Mouse (Mus musculus): ENCODE measurements around the gene Fbxo44. TPM values are rescaled to one million over a fixed set of nuclear protein-coding genes. Genes with fewer than 3 reads are reported as not detected.
A peak's percentile ranks its signal among the peaks of the same experiment; 100 is the strongest.

Gene Fbxo44
- polyA plus RNA-seq, 1 experiment from 2014 or later: 104 TPM

DNA sequence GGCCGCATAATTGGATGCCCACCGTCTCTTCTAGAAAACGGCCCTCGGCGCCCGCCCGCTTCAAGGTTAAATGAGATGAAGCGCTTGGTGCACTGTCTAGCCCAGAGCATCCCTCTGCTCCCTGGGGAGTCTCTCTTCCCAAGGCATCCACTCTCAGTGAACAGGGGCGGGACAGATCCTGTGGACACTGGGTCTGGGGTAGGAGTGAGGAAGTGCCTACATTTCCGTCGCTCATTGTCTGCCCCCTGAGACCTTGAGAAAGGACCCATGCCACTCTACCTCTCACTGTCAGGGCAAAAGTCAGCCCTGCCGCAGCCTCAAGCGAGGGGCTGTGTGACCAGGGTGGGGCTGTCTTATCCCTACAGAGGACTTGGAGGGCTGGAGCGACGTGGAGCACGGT, 4.2 kb upstream of the Fbxo44 start:
- no peak overlapping the region for H3K27ac ChIP-seq (replicated peaks)
- H3K4me1 ChIP-seq: peaks cover 51% of the 10 kb centered on the region
- peak overlapping the region; percentile 28 for H3K4me3 ChIP-seq (replicated peaks)
- no peak overlapping the region; the same call in 1 of the 2 replicates for H3K9ac ChIP-seq (replicated peaks)
- WGBS: 0% methylated on average over 16 of the region's 16 CpGs
- H3K36me3 ChIP-seq: no peaks in the 10 kb centered on the region
- no peak for ATAC-seq (ENCODE audit: low FRiP score)
- no peaks in the 10 kb centered on the region for H3K9me3 ChIP-seq (replicated peaks)
- H3K4me2 ChIP-seq: peak overlapping the region; percentile 56
- H3K27me3 ChIP-seq (replicated peaks): peaks cover 55% of the 10 kb centered on the region

DNA sequence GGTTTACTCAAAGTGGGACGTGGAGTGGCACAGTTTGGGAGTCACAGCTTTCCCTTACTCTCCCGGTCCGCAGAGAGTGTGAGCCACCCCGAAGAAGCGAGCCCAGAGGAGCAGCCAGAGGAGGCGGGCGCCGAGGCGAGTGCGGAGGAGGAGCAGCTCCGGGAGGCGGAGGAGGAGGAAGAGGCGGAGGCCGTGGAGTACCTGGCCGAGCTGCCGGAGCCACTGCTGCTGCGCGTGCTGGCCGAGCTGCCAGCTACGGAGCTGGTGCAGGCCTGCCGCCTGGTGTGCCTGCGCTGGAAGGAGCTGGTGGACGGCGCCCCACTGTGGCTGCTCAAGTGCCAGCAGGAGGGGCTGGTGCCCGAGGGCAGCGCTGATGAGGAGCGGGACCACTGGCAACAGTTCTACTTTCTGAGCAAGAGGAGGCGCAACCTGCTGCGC, 3.7 kb upstream of the Fbxo44 start:
- Histone ChIP-seq H3K4me3 (replicated peaks) (peak overlapping the region; percentile 28), H3K27ac (replicated peaks) (no peak overlapping the region), H3K27me3 (replicated peaks) (peaks cover 53% of the 10 kb centered on the region), H3K4me2 (peak overlapping the region; percentile 56), H3K9me3 (replicated peaks) (no peaks in the 10 kb centered on the region), H3K36me3 (no peaks in the 10 kb centered on the region), H3K4me1 (peaks cover 51% of the 10 kb centered on the region), H3K9ac (replicated peaks) (no peak overlapping the region; the same call in 1 of the 2 replicates)
- WGBS: under 1% methylated on average over 28 of the region's 29 CpGs
- no peak for ATAC-seq (ENCODE audit: low FRiP score)

DNA sequence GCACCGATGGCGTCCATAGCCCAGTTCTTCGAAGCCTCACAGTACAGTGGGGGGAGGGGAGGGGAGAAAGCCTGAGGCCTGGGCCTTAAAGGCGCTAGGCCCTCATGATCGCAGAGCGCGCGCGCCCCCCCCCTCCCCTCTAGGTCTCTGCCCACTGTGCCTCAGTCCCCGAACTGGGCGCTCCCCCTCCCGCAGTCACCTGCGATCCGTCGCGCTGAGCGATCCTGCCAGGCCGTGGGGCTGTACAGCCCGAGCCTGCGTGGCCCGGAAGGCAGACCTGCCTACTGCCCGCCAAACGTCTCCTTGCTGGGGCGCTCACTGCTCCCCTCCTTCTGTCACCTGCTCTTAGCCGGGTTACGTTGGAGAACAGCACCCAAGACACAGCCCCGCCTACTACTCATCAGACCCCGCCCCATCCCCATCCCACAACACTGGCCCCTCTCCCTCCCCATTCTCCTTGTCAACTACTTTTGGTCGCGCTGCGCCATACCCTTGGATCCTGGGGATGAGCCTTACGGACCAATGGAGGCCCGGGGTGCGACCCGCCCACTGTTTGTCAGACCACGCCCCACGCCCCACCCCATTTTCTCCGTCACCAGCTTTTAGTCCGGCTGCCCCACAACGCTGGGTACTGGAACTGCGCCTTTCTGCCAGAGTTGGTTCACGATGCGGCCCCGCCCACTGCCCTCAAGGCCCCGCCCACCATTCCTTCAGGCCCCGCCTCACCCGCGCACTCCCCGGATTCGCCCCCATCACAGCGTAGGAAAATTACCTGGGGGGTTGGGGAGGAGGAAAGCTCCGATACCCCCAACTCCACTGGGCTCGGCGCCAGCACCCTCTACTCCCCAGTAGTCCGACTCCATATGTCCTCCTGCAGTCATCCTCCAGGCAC, 492 bp downstream of the Fbxo44 start:
- Histone ChIP-seq H3K4me2 (peak overlapping the region; percentile 94), H3K4me1 (peaks cover 54% of the 10 kb centered on the region), H3K9ac (replicated peaks) (peak overlapping the region; percentile 83), H3K27ac (replicated peaks) (peak overlapping the region; percentile 91), H3K36me3 (peaks cover 21% of the 10 kb centered on the region), H3K9me3 (replicated peaks) (no peaks in the 10 kb centered on the region), H3K27me3 (replicated peaks) (peaks cover 35% of the 10 kb centered on the region), H3K4me3 (replicated peaks) (peak overlapping the region; percentile 73)
- WGBS: under 1% methylated on average over 53 of the region's 55 CpGs
- peak; percentile 91 for ATAC-seq (ENCODE audit: low FRiP score)

DNA sequence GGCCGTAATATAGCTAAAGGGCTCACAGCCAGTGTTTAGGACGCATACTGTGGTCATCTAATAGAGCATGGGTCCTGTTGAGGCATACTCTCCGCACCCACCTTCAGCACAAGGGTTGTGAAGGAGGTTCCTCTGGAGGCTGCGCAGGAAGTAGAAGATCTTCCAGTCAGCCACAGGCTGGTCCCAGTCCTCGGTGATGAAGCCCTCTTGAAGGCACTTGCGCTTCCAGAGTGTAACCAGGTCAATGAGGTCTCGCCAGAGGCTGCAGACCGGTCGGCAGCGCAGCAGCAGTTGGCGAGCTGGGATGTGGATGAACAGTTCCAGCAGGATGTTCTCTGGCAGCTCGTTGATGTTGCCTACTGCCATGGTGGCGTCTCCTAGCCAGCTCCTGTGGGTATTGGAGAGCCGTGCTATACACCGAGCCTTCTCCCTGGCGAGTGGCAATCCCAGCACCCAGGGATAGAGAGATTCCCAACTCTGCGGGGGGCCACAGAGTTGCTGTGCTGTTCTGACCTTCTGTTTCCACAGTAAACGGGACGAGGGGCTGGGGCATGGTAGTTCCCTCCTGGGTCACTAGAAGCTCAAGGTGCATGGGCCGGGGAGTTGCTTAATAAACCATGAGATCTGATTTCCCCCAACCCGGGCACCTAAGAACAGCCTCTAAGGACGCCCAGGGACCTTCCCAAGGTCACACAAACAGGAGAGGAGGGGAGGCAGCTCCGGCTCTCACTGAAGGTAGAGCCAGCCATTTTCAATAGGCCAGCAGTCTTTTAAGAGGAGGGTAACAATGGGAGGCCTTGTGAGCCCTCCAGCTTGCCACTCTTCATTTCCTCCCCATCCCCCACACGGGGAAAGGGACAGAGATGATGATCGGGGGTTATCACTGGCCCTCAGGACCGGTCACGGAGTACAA, 1.6 kb downstream of the Fbxo44 start:
- ATAC-seq (ENCODE audit: low FRiP score): peak; percentile 3; the same call in 1 of the 2 replicates
- H3K9ac ChIP-seq (replicated peaks): peak overlapping the region; percentile 83
- no peaks in the 10 kb centered on the region for H3K9me3 ChIP-seq (replicated peaks)
- H3K4me3 ChIP-seq (replicated peaks): peak overlapping the region; percentile 73
- peaks cover 25% of the 10 kb centered on the region for H3K27me3 ChIP-seq (replicated peaks)
- peaks cover 44% of the 10 kb centered on the region for H3K4me1 ChIP-seq
- 20% methylated on average over 27 of the region's 27 CpGs for WGBS
- peaks cover 32% of the 10 kb centered on the region for H3K36me3 ChIP-seq
- H3K27ac ChIP-seq (replicated peaks): peak overlapping the region; percentile 91
- H3K4me2 ChIP-seq: peak overlapping the region; percentile 94

DNA sequence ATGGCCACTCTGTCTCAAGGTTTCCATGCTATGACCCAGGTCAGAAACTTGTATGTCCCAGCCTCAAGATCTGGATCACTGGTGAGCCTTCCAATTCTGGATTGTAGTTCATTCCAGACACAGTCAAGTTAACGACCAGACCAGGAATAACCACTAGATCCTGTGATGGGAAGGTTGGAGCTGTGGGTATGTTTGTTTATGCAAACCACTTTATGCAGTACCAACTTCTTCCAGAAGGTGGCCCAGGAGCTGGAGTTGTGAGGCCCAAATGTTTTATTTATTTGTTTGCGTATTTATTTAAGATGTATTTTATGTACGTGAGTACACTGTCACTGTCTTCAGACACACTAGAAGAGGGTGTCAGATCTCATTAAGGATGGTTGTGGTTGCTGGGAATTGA, 5.3 kb downstream of the Fbxo44 start:
- Histone ChIP-seq H3K4me1 (peaks cover 48% of the 10 kb centered on the region), H3K9ac (replicated peaks) (no peak overlapping the region), H3K9me3 (replicated peaks) (no peaks in the 10 kb centered on the region), H3K27me3 (replicated peaks) (no peaks in the 10 kb centered on the region), H3K4me2 (no peak overlapping the region), H3K4me3 (replicated peaks) (no peak overlapping the region), H3K27ac (replicated peaks) (no peak overlapping the region), H3K36me3 (peaks cover 40% of the 10 kb centered on the region)
- WGBS: 49% methylated on average over 3 of the region's 3 CpGs
- ATAC-seq (ENCODE audit: low FRiP score): no peak

DNA sequence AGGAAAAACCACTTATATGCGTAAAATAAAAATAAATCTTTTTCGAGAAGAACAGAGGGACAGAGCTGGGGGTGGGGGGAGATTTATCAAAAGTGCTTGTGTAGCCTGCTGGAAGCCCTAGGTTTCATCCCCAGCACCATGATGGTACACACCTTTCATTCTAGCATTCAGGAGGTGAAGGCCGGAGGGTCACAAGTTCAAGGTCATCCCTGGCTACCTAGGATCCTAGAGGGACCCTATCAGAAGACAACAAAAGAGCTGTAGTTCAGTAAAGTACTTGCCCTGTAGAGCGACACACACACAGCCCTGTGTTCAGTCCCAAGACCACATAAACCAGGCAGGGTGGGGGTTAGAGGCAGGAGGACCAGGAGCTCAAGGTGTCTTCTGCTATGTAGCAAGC, 6.3 kb downstream of the Fbxo44 start:
- Histone ChIP-seq H3K4me3 (replicated peaks) (no peak overlapping the region), H3K9ac (replicated peaks) (no peak overlapping the region), H3K27me3 (replicated peaks) (no peaks in the 10 kb centered on the region), H3K36me3 (peaks cover 40% of the 10 kb centered on the region), H3K27ac (replicated peaks) (no peak overlapping the region), H3K9me3 (replicated peaks) (no peaks in the 10 kb centered on the region), H3K4me2 (no peak overlapping the region), H3K4me1 (peaks cover 48% of the 10 kb centered on the region)
- ATAC-seq (ENCODE audit: low FRiP score): no peak
- 92% methylated on average over 4 of the region's 4 CpGs for WGBS

DNA sequence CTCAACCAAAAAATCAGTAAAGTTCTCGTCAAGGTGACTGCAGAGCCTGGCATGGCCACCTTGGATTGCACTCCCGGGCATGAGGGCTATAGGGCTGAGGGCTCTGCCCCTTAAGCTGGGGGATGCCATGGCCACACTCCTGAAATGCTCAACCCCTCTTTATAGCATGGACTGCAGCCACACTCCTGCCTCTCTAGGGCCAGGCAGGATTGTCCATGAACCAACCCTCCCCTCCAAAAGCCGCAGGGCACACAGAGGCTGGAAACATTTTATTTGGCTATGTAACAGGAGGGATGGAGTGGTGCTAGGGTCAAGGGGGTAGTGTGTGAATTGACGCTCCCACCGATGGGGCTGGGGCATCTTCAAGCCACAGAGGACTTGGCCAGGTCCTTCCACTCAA, 7.7 kb downstream of the Fbxo44 start:
- Histone ChIP-seq H3K9me3 (replicated peaks) (no peaks in the 10 kb centered on the region), H3K4me1 (peaks cover 35% of the 10 kb centered on the region), H3K36me3 (peaks cover 38% of the 10 kb centered on the region), H3K9ac (replicated peaks) (no peak overlapping the region), H3K4me2 (no peak overlapping the region), H3K27me3 (replicated peaks) (no peaks in the 10 kb centered on the region), H3K4me3 (replicated peaks) (no peak overlapping the region), H3K27ac (replicated peaks) (peak overlapping the region; percentile 96)
- WGBS: 89% methylated on average over 5 of the region's 5 CpGs
- no peak for ATAC-seq (ENCODE audit: low FRiP score)

DNA sequence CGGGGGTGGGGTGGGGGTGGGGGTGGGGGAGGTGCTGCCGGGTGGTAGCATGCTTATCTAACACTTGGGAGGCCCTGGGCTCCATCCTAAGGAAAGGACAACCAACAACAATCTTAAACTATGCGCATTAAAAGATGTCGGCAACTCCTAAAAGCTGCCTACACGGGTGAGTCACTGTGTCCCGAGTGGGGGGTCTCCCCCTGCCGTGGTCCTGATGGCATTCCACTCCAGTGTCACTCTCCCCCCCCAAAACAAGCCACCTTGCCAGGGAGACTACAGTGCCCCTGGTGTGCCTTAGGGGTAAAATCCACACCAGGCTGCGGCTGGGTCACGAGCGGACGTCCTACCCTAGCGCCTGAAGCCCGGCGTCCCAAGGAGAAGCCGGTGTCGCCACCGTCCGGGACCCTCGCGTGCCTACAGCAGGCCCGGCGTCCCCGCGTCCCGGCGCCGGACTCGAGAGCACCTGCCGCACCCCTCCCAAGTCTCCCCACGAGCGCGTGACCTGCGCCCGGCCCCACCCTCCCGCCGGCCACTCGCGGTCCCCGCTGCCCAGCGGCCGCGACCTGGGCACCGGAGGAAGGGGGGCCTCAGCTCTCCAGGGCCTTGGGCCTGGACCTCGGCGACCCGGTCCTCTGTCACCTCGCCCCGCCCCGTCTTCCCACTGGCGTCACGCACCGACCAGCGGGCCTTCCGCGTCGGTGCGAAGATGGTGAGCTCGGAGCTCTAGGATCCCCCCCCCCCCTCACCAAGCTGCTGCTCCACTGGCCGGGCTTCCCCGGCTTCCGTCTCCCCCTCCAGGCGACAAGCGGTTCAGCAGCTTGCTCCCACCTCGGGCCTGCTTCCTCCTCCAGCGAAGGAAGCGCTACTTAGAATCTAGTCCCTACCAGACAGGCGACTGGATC, 8.8 kb downstream of the Fbxo44 start, which contains the start of gene Fbxo6:
TSS of gene Fbxo6 (minus strand) at position 874 of the 902 bp plus-strand sequence.
- peaks cover 24% of the 10 kb centered on the region for H3K4me1 ChIP-seq
- 1% methylated on average over 66 of the region's 67 CpGs for WGBS
- no peaks in the 10 kb centered on the region for H3K9me3 ChIP-seq (replicated peaks)
- peak within 1 kb of the TSS; percentile 72 for H3K9ac ChIP-seq (replicated peaks)
- no peaks in the 10 kb centered on the region for H3K27me3 ChIP-seq (replicated peaks)
- H3K4me3 ChIP-seq (replicated peaks): peak within 1 kb of the TSS; percentile 60
- H3K36me3 ChIP-seq: peaks cover 40% of the 10 kb centered on the region
- peak within 1 kb of the TSS; percentile 97 for H3K4me2 ChIP-seq
- peak; percentile 90 for ATAC-seq (ENCODE audit: low FRiP score)
- H3K27ac ChIP-seq (replicated peaks): peak within 1 kb of the TSS; percentile 96

DNA sequence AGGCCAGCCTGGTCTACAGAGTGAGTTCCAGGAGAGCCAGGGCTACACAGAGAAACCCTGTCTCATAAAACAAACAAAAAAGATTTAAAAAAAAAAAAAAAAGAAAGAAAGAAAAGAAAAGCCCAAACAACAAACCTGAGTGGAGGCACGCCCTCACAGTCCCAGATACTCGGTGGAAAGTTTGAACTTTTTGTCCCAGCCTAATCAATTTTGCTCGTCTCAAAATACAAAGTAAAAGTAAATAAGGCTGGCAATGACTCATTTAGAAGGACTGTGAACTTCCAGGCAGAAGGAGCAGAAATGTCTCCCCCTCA, 9.4 kb downstream of the Fbxo44 start:
- H3K27ac ChIP-seq (replicated peaks): peak overlapping the region; percentile 96
- H3K4me1 ChIP-seq: peaks cover 19% of the 10 kb centered on the region
- 39% methylated on average over 3 of the region's 3 CpGs for WGBS
- H3K36me3 ChIP-seq: peaks cover 40% of the 10 kb centered on the region
- no peaks in the 10 kb centered on the region for H3K27me3 ChIP-seq (replicated peaks)
- no peaks in the 10 kb centered on the region for H3K9me3 ChIP-seq (replicated peaks)
- ATAC-seq (ENCODE audit: low FRiP score): no peak
- H3K4me2 ChIP-seq: peak overlapping the region; percentile 97
- peak overlapping the region; percentile 72 for H3K9ac ChIP-seq (replicated peaks)
- peak overlapping the region; percentile 60 for H3K4me3 ChIP-seq (replicated peaks)

DNA sequence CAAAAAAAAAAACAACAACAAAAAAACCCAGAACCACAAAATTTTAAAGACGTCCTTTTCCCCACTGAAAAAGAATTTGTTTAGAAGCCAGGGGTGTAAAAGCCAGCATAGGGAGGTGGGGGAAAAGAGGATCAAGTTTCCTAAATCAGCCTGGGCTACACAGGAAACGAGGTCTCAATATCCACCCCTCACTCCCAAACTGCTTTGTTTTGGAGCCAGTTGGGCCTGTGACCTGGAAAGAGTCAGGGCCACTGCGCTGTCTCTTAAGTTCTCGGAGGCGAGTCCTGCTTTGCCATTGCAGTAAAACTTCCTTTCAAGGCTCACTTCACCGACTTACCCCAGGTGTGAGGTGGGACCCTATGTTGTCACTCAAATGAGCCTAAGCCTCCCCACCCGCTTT, 10.0 kb downstream of the Fbxo44 start:
- H3K4me1 ChIP-seq: peaks cover 19% of the 10 kb centered on the region
- H3K27ac ChIP-seq (replicated peaks): no peak overlapping the region
- 62% methylated on average over 7 of the region's 7 CpGs for WGBS
- no peak overlapping the region for H3K4me2 ChIP-seq
- H3K9ac ChIP-seq (replicated peaks): no peak overlapping the region
- no peak overlapping the region for H3K4me3 ChIP-seq (replicated peaks)
- peaks cover 41% of the 10 kb centered on the region for H3K36me3 ChIP-seq
- no peaks in the 10 kb centered on the region for H3K27me3 ChIP-seq (replicated peaks)
- no peak for ATAC-seq (ENCODE audit: low FRiP score)
- H3K9me3 ChIP-seq (replicated peaks): no peaks in the 10 kb centered on the region

DNA sequence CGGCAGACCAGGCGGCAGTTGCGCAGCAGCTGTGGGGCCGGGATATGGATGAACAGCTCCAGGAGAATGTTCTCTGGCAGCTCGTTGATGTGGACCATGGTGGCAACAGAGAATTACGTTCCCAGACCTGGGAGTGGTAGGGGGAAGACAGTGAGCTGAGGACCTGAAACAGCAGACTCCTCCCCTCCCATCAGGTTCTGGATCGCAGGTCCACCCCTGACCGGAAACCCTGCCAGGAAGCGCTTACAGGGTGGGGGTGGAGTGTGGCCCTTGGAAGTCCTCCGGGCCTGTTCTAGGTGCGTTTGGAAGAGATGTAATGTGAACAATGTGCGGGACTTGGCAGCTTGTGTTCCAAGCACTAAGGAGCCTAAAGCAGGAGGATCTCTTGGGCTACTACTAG, 10.7 kb downstream of the Fbxo44 start:
- H3K4me1 ChIP-seq: peaks cover 19% of the 10 kb centered on the region
- no peak overlapping the region for H3K27ac ChIP-seq (replicated peaks)
- no peak overlapping the region for H3K9ac ChIP-seq (replicated peaks)
- H3K27me3 ChIP-seq (replicated peaks): no peaks in the 10 kb centered on the region
- 63% methylated on average over 12 of the region's 12 CpGs for WGBS
- peaks cover 45% of the 10 kb centered on the region for H3K36me3 ChIP-seq
- H3K9me3 ChIP-seq (replicated peaks): no peaks in the 10 kb centered on the region
- ATAC-seq (ENCODE audit: low FRiP score): no peak
- no peak overlapping the region for H3K4me3 ChIP-seq (replicated peaks)
- no peak overlapping the region for H3K4me2 ChIP-seq
